Mouse (Mus musculus): ENCODE data around the gene Hspb1.

Hspb1 gene

GRCm38 (mm10) chr5:135911633-135912220 is 24.0 kb downstream of the Hspb1 start:
- in situ Hi-C loops (cut with MboI), result no loop called here

DNA sequence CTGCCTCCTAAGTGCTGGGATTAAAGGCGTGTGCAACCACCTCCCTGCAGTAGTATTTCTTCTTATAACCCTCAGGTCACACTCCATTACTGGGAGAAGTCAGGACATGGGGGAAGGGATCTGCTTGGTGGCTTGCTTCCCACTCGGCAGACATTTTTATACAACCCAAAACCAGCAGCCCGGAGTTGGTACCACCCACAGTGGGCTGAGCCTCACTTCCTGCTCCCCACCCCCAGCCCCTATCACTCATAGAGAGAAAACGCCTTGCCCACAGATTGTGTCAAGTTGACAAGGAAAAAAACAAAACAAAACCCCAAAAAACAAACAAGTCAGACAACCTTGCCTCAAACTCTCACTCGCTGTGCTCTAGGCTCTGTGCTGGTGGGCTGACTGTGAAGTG is 25.5 kb downstream of the Hspb1 start:
- in situ Hi-C loops (cut with MboI), result no loop called here

- in situ Hi-C loops (cut with MboI), result no loop called here
Observed at GRCm38 (mm10) chr5:135914156-135914555, 26.4 kb downstream of the Hspb1 start.

DNA sequence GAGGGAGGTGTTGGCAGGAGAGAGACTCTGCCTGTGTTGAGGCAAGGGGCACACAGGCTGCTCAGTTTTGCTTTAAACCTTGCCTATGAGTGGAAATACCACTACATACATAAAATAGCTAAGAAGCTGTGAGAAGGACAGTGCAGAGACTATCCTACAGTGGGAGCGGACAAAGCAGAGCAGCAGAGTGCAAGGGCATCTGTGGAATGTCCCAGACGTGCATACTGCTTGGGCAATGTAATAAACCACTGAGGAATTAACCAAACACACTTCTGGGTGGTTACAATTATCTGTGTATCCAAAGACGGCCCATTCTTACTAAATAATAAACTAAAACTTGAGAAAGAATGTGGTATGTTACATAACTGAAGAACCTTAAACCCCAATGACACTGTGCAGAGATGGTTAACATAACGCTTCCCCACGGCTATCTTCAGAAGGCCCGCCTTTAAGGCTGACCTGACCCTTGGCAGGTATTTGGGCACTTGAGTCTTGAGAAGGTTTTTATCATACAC is 28.4 kb downstream of the Hspb1 start:
- in situ Hi-C loops (cut with MboI), result no loop called here

- in situ Hi-C loops (cut with MboI), result no loop called here
Observed at GRCm38 (mm10) chr5:135916601-135917000, 28.9 kb downstream of the Hspb1 start.

- in situ Hi-C loops (cut with MboI), result no loop called here
Observed at GRCm38 (mm10) chr5:135917327-135918058, 29.8 kb downstream of the Hspb1 start.

DNA sequence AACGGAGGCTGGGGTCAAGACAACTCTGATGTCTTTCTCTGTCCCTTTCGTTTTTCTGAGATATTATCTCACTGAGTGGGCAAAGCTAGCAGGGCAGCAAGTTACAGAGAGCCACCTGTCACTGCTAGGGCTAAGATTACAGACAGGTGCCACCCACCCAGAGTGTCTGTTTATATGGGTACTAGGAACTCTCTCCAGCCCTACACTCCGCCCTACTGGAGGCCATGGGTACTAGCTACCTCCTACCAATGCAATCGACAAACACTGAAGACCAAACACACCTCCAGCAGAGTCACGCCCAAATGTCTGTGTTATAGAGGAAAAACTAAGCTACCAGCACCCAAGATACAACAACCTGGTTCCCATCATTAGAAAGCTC is 30.3 kb downstream of the Hspb1 start:
- in situ Hi-C loops (cut with MboI), result no loop called here

GRCm38 (mm10) chr5:135918593-135918992 is 30.9 kb downstream of the Hspb1 start:
- in situ Hi-C loops (cut with MboI), result no loop called here

GRCm38 (mm10) chr5:135919902-135920301 is 32.2 kb downstream of the Hspb1 start:
- in situ Hi-C loops (cut with MboI), result no loop called here

GRCm38 (mm10) chr5:135923901-135924300 is 36.2 kb downstream of the Hspb1 start:
- in situ Hi-C loops (cut with MboI), result no loop called here

- in situ Hi-C loops (cut with MboI), result no loop called here
Observed at GRCm38 (mm10) chr5:135929685-135930424, 42.1 kb downstream of the Hspb1 start.

- in situ Hi-C loops (cut with MboI), result no loop called here
Observed at GRCm38 (mm10) chr5:135931526-135931925, 43.8 kb downstream of the Hspb1 start.

- in situ Hi-C loops (cut with MboI), result no loop called here
Observed at GRCm38 (mm10) chr5:135932359-135932758, 44.6 kb downstream of the Hspb1 start.

GRCm38 (mm10) chr5:135933222-135933899 is 45.6 kb downstream of the Hspb1 start:
- in situ Hi-C loops (cut with MboI), result no loop called here

DNA sequence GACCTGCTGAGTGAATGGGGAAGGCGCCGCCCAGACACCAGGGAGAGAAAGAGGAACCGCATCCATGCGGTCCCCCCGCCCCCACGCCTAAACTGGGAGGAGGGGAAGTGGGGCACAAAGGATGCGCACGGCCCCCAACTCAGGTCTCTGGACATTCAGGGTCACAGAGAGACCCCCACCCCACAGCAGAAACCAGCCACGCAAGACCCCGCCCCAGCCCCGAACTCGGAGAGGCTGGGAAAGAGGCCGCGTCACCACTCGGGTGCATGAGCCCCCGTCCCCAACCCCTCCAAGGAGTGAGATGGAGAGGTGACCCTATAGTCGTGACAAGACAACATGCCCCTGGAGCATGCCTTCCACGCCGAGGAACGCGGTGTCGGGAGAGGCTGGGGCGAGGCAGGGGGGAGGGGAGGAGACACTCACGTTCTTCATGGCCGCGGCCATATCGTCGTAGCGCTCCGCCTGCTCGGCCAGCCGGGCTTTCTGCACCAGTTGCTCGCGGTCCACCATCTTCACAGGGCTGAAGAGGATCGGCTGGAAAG is 46.3 kb downstream of the Hspb1 start:
- in situ Hi-C loops (cut with MboI), result no loop called here

GRCm38 (mm10) chr5:135934481-135935175 is 46.9 kb downstream of the Hspb1 start, which contains the start of gene Ywhag:
Gene Ywhag (minus strand): TSS chr5:135934616.
- in situ Hi-C loops (cut with MboI), result no loop called here

DNA sequence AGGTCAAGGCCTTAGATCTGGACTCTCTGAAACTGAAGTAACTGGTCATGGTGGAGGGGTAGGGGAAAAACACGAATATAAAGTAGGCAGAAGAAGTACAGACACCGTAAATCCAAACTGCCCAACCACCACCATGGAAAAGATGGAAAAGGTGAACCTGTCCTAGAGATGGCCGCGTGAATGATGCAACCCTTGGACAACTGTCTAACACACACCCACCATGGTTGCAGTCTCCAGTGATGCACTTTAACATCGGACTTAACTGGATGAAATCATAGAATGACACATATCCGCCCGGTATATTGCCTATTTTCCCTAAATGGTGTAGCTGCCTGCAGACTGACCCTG is 47.4 kb downstream of the Hspb1 start:
- in situ Hi-C loops (cut with MboI), result no loop called here

- in situ Hi-C loops (cut with MboI), result no loop called here
Observed at GRCm38 (mm10) chr5:135935641-135936190, 48.0 kb downstream of the Hspb1 start.

Data from mature B cell (primary cell).